Mouse (Mus musculus): ENCODE data around the gene Arpc1b.

DNA sequence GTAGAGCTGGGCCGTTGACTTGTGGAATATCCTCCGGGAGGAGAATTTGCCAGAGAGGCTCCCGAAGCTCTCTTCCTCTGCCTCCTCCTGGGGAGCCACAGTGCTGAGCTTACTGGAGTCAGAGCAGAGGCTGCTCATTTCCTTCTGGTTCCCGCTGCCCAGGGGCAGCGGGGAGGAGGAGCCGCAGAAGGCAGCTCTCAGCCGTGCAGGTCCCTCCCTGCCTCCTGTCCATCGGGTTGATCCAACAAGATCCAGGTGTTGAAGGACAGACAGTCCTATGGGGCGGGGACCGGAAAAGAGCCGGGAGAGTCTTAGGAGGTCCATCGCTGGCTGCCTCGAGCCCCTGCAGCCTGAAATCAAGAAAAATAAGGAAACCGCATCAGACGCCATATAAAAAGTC is 51.2 kb downstream of the Arpc1b start:
- TF ChIP-seq CTCF (IDR thresholded peaks at IDR 0.05; ENCODE audit: low read depth) (no peak), EP300 (optimal IDR thresholded peaks at IDR 0.05) (no peak)
